Mouse (Mus musculus): ENCODE measurements around the gene Fibin.

Fibin gene

DNA sequence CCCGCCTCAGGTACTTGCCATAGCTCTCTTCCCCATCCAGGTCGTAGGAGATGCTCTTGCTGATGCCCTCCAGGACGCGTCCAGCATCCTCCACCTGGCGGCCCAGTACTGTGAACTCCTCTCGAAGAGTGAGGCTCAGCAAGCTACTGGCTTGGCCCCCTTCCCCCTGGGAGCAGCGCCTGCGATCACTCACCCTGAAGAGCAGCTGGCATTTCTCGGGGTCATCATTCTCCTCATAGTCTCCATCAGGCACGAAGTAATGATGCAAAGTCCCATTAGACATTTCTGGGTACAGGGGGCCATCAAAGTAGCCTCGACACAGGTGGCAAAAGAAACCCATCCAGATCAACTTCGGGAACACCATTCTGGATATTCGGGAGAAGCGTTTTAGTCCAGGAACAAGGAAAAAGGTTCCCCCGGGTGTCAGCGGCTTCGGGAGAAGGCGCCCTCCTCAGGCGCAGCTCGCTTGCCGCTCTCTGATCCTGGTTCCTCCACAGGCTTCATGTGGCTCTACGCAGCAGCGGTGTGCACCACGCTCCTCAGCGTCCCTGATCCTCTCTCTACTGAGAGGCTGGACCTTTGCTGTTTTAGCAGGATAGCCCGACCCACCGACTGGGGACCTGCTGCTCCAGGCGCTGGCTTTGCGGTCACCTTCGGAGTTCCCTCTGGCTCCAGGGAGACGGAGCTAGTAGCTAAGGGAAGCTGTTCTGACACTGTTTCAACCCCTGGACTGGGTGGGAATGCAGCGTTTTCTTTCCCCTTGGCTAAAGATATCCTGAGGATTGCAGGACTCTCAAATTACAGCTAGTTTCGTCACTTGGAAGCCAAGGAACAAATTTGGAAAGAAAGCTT is at the start of gene Fibin:
Fibin (minus strand) TSS at position 752 of the 852 bp plus-strand sequence.
- in situ Hi-C loops (cut with MboI; ENCODE audit: low pct_unique_long_range_greater_than_20kb in 1 of 2, low sequenced_read_pairs in 2 of 2, unreplicated experiment in 1 of 2): no loop called here

DNA sequence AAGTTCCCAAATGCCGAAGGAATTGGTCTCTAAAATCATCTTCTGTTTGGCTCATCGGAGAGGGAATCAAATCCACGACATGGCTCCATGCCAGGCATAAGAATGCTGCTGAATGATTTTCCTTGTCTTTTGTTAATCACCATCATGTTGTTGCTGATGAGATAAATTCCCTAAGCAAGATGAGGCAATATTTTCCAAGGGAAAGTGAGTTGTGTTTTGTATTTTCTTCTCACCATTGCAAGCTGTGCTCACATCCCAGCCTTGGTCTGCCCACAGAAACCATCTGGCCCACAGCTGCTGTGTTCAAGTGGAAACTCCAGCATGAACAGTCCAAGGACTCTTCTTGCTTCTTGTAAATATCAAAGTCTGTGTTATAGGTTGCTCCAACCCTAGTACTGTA is 48.4 kb upstream of the Fibin start:
- in situ Hi-C loops (cut with MboI; ENCODE audit: low pct_unique_long_range_greater_than_20kb in 1 of 2, low sequenced_read_pairs in 2 of 2, unreplicated experiment in 1 of 2): no loop called here

DNA sequence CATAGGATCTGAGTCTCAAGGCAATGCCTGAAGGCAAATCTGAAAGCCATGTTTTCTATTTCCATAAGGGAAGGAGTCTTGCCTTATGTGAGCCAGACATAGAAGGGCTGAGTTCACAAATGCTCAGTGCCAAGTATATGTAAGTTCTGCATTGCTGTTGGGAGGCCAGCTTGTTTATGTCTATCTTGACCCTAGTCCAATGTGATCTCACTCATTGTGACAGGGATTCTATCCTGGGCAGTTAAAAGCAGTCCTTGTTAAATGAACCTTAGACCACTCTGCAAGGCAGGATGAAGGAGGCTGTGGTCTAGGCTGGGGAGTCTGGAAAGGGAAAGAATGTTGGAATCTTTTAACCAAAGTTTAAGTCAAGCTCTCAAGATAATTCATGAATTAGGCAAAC is 45.8 kb upstream of the Fibin start:
- in situ Hi-C loops (cut with MboI; ENCODE audit: low pct_unique_long_range_greater_than_20kb in 1 of 2, low sequenced_read_pairs in 2 of 2, unreplicated experiment in 1 of 2): no loop called here

DNA sequence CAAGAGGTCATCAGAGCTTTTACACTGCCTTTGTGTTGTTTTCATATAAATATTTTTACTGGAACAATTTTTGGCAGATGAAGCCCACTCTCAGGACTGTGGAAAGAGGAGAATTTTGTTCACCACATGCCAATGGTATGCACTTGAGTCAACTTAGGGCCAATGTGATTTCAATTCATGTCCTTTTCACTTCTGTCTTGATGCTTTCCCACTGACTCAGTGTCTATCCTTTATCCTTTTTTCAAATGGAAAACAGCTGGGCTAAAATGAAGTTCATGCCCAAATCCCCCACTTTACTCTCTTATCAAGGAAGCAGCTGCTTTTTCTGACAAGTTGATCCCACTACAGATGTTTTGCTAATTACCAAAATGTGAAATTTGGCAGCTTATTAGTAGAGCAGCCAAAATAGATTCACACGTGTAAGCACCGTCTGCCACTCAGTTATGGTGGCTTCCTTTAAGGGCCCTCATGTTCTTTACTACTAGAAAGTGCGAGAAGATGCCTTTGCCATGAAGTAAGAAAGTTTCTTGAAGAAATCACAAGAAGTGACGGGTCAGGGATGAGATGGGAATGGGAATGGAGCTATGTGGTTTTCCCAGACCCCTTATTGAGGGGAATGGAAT is 29.8 kb upstream of the Fibin start:
- in situ Hi-C loops (cut with MboI; ENCODE audit: low pct_unique_long_range_greater_than_20kb in 1 of 2, low sequenced_read_pairs in 2 of 2, unreplicated experiment in 1 of 2): no loop called here

DNA sequence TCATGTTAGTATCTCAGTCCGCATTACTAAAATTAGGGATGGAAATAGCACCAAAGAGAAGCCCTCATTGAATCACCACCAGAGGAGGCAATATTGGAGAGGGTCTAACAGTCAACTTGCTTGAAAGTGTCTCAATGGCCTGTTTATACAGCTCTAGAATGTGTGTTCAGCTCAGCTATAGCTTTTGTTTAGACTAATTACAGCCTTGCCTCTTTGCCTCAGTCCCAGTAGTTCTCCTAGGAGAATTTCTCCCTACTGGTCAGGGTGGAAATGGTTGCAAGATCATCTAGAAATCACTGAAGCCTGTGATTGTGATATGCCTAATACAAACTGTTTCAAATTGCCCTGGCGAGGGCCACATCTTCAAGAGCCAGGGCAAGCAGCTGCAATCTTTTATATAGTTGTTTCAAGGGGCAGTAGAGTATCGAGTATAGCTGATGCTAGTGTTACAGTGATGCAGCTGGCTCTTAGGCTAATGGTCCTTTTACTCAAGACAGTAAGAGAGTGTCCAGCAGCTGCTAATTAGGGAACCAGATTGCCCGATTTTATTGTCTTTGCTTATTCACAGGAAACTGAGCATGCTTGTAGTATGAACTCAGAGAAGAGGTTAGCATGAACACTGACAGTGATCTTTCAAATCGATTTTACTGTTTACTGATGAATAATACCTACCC is 27.9 kb upstream of the Fibin start:
- in situ Hi-C loops (cut with MboI; ENCODE audit: low pct_unique_long_range_greater_than_20kb in 1 of 2, low sequenced_read_pairs in 2 of 2, unreplicated experiment in 1 of 2): no loop called here

DNA sequence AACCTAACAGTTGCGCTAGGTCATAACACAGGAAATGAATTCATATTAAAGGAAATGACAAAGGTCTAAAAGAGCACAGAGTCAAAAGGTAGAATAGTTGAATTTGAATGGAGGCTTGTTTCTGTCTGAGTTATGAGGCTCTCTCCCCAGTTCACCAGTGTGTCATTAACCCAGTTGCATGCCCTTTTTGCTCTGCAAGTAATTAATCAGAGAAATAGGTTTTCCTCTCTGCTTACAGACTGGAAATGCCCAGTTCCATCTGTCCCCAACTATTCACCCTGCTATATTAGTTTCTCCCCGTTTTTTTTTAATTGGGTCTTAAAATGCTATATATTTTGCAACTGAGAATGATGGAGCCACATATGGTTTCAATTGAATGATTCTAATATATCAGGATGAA is 16.8 kb upstream of the Fibin start:
- in situ Hi-C loops (cut with MboI; ENCODE audit: low pct_unique_long_range_greater_than_20kb in 1 of 2, low sequenced_read_pairs in 2 of 2, unreplicated experiment in 1 of 2): no loop called here

DNA sequence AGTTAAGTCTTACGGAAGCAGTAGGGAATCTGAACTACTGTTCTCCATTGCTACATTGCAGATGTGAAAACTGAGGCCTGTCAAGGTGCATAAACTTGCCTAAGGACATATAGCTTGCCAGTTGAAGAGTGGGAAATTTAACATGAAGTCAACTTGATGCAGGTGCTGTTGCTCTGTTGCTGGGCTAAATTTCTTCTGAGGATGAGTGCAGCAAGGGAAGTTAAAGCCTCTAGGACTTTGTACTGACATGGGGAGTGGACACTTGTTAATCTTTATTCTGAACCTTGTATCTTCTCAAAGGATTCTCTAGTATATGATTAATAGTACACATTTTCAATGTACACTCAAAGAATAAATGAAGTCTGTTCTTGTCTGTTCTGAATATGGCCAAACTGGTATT is 13.7 kb upstream of the Fibin start:
- in situ Hi-C loops (cut with MboI; ENCODE audit: low pct_unique_long_range_greater_than_20kb in 1 of 2, low sequenced_read_pairs in 2 of 2, unreplicated experiment in 1 of 2): no loop called here

DNA sequence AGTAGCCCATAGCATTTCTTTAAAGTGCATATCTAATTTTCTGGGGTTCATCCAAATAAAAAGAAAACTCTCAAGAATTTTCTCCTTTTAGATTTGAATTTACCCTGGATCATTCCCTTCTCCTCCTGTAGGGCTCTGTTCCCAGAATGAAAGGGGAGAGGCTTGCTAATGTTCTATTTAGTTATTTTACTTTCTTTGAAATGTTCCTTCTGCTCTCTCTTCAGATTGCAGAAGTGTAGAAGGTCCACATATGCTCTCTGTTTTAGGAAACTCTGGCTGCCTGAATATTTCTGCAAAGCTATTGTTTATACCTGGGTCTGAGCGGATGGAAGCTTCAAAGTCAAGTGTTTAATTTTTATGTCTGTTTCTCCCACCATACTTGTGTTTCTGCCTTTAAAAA is 12.5 kb upstream of the Fibin start:
- in situ Hi-C loops (cut with MboI; ENCODE audit: low pct_unique_long_range_greater_than_20kb in 1 of 2, low sequenced_read_pairs in 2 of 2, unreplicated experiment in 1 of 2): no loop called here

DNA sequence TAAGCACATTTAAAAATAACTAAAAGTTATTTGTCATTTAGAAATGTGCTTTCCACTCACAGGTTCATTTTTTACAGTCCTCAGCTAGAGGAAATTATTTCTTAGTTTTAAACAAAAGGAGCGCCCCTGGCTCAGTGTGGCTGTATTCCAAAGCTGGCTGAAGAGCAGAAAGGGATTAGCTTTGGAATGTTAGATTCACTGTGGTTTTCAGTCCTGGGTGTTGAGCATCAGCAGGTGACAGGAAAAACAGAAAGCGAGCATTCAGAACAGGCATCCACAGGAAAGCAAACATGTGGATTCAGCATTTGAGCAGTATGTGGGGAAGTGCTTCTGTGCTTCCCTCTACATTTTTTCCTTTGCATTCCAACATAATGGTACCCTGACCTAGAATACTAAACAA is 10.2 kb upstream of the Fibin start:
- in situ Hi-C loops (cut with MboI; ENCODE audit: low pct_unique_long_range_greater_than_20kb in 1 of 2, low sequenced_read_pairs in 2 of 2, unreplicated experiment in 1 of 2): no loop called here

DNA sequence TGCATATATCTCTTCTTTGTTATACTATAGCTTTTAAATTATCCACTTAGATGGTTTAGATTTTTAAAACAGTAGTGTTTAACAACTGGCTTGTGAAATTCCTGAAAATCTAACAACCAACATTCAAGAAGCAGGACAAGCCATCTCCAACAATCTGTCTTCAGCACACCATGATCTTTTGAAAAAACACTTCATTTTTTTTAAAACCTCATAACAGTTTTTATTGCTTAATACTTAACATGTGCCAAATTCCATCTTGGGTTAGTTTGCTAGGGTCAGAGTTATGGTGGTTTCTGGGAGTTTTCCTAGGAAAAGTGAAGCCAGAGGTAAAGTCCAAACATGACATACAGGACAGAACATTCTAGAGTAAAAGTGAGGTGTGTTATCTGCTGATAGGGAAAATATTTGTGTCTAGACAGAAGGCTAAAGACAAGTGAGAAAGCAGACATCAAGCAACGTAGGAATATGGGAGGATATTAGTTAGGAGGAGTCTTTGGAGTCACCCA is 4.5 kb upstream of the Fibin start:
- in situ Hi-C loops (cut with MboI; ENCODE audit: low pct_unique_long_range_greater_than_20kb in 1 of 2, low sequenced_read_pairs in 2 of 2, unreplicated experiment in 1 of 2): no loop called here

DNA sequence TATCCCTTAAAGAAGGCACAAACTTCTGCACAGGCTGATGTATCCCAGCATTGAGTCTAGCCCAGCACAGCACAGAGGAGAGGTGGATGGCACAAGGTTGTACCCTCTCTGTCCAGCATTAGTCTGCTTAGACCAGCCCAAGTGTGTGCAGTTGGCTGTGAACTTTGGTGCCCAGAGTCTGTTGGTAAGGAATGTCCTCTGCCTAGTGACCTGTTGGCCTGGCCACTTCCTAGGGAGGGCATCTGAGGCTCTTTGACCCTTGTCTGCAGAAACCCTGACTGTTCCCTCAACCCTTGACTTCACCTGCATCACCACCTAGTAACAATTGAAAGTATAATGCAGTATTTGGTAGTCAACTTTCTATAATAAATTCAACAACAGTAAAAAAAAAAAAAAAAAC is 2.4 kb upstream of the Fibin start:
- in situ Hi-C loops (cut with MboI; ENCODE audit: low pct_unique_long_range_greater_than_20kb in 1 of 2, low sequenced_read_pairs in 2 of 2, unreplicated experiment in 1 of 2): no loop called here

DNA sequence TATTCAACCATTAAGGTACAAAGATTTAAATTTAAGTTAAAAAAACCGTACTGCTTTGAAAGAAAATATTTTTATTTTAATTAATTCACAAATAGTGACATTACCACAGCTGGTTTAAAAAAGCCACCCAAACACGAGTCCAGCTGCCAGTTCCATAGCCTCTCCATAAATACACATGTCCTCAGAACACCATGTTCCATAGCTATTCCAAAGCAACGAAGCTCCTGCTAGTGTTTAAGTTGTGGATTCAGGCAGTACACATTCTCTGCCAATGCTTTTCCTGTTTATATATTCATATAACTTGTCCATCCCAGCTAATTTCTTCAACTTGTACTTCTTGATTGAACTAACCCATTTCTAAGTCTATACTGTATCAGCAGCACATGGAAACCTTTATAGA is 872 bp upstream of the Fibin start:
- in situ Hi-C loops (cut with MboI; ENCODE audit: low pct_unique_long_range_greater_than_20kb in 1 of 2, low sequenced_read_pairs in 2 of 2, unreplicated experiment in 1 of 2): no loop called here

DNA sequence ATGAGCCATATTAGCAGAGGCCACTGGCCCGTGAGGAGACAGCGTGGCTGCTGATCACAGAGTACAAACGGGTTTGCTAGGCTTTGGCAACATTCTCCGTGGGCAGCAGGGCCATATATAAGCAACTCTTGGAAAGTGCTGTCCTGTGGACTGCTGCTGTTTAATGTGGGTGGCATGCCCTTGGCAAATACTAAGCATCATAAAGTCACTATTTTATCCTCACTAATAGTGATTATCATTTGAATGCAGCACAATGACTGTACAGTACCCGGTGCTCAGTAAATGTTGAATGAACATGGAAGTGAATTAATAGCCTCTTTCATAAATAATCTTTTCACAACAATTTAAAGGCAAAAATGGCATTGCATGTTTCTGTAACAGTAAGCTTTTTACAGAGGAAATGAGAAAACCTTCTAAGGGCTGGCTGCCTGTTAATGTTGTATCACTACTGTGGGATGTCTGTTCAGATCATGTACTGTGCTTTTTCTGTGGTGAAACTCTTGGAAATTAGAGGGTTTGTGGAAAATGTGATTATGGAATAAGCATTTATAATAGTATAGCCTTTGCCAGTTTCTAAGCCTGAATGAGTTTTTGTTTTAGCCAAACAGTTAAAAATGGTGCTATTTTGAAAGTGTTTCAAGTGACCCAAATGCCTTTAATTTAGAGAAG is 9.5 kb downstream of the Fibin start:
- in situ Hi-C loops (cut with MboI; ENCODE audit: low pct_unique_long_range_greater_than_20kb in 1 of 2, low sequenced_read_pairs in 2 of 2, unreplicated experiment in 1 of 2): no loop called here

DNA sequence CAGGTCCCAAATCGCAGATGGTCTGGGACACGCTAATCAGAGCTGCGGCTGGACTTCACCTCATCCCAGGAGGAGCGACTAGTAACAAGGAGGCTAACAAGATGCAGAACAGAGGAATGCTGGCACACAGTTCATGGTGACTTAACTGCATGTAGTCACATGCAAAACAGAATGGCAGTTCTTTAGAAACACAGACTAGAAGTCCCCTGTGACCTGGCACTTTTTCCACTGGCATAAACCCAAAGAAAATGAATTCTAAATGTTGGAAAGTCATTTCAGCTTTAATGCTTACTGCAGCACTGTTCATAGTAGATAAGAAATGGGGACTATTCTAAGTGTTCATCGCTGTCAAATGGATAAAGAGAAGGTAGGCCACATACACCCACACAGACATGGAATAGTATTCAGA is 11.1 kb downstream of the Fibin start:
- in situ Hi-C loops (cut with MboI; ENCODE audit: low pct_unique_long_range_greater_than_20kb in 1 of 2, low sequenced_read_pairs in 2 of 2, unreplicated experiment in 1 of 2): no loop called here

DNA sequence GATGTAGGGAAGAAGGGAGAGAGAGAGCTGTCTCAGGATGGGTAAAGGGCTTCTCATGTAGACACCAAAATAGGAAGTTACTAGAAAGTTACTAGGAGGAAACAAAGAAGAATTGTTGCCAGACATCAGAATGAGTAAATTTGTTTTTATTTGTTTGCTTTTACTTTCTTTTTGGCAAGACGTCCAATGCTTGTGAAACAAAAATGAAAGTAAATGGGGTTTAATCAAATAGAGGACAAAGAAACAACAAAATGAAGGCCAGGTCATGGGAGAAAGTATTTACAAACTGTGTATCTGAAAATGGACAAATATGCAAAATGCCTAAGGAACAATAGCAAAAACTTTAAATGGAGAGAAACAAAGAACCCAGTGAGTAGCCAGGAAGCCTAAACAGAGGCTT is 11.6 kb downstream of the Fibin start:
- in situ Hi-C loops (cut with MboI; ENCODE audit: low pct_unique_long_range_greater_than_20kb in 1 of 2, low sequenced_read_pairs in 2 of 2, unreplicated experiment in 1 of 2): no loop called here

DNA sequence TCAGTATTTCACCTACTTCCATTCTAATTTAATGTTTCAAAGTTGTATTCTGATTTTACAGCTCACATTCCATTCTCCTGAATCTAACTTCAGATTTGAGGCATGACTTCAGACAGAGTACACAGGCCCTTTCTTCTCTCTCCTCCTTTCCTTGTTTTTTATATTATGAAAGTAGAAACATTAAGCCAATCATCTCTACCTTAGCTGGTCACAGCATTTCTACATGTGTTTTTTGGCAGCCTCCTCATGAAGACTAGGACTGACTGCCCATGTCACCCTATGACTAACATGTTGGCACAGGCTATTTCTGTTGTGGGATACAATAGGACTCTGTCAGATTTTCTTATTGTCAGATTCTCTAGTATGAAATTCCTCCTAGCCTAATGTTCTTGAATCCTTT is 34.0 kb downstream of the Fibin start:
- in situ Hi-C loops (cut with MboI; ENCODE audit: low pct_unique_long_range_greater_than_20kb in 1 of 2, low sequenced_read_pairs in 2 of 2, unreplicated experiment in 1 of 2): no loop called here

DNA sequence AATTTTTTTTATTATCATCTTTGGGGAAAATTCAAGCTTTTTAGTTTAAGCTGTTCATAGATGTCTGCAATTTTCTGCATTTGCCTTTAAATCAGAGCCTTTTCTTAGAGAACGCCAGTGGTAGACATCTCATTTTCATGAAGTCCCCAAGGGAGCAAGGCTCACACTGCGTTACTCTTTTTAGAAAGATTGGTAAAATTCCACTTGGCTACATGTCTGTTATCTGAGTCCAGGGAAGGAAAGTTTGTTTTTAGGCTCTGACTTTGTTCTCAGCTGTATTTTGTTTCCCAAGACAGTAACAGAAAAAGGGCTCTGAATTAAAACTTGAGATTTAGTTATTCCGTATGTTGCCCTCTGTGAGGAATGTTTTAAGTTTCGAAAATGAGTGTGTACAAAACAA is 43.0 kb downstream of the Fibin start:
- in situ Hi-C loops (cut with MboI; ENCODE audit: low pct_unique_long_range_greater_than_20kb in 1 of 2, low sequenced_read_pairs in 2 of 2, unreplicated experiment in 1 of 2): no loop called here

DNA sequence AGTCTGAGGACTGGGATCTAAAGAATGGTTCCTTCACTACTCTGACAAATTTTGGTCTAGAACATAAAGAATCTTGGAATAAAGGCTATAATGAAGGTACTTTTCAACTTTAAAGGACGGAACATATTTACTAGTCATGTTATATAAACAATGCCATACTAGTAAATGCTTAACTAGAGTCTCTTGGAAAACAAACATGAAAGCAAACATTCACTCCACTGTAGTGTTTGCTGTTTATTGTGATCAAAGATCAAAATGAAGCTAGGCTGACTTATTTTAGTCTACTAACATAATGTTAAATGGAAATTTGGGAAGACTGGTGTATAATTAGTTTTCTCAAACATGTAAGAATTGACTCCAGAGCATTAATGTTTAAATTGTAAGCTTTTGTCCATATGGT is 43.7 kb downstream of the Fibin start:
- in situ Hi-C loops (cut with MboI; ENCODE audit: low pct_unique_long_range_greater_than_20kb in 1 of 2, low sequenced_read_pairs in 2 of 2, unreplicated experiment in 1 of 2): no loop called here

DNA sequence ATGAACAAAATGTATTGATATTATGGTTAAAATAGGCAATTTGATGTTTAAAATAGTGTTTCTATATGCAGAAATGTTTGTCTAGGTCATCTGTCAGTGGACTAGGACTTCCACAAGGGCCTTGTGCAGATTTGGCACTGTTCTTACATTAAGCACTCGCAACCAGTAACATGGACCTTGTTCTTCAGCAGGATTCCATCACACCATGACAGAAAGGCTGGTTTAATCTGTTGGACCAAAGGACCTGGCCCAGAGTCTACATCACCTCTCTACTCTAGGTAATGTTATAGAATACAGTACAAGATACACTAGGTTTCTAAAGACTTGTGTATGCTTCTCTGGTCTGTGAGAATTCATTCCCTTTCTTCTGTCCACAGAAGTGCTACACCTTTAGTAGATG is 44.3 kb downstream of the Fibin start:
- in situ Hi-C loops (cut with MboI; ENCODE audit: low pct_unique_long_range_greater_than_20kb in 1 of 2, low sequenced_read_pairs in 2 of 2, unreplicated experiment in 1 of 2): no loop called here

All from mouse embryonic stem cell (cell line).